Mouse (Mus musculus) erythroblast, embryonic 14.5 days (primary cell): ENCODE measurements around the gene Esr1. TPM values are rescaled to one million over a fixed set of nuclear protein-coding genes. Genes with fewer than 3 reads are reported as not detected.

Source experiments
- H3K27me3 ChIP-seq: 2 replicates; pipeline ENCODE4 v1.6.1; 2012; ENCODE audit warnings: inconsistent platforms; ENCODE audit not compliant: control insufficient read depth
- H3K36me3 ChIP-seq: 2 replicates; pipeline ENCODE4 v1.6.1; 2012; ENCODE audit warnings: mild to moderate bottlenecking, inconsistent platforms; ENCODE audit not compliant: control insufficient read depth
- H3K4me1 ChIP-seq: 2 replicates; pipeline ENCODE4 v1.6.1; 2012; ENCODE audit warnings: inconsistent platforms; ENCODE audit not compliant: control insufficient read depth
- H3K4me3 ChIP-seq: replicated peaks from 2 replicates; pipeline ENCODE3; 2012; ENCODE audit warnings: moderate library complexity, mild to moderate bottlenecking, inconsistent platforms
- H3K9me3 ChIP-seq: 2 replicates; pipeline ENCODE4 v1.6.1; 2012; ENCODE audit warnings: low read length, inconsistent platforms, mixed read lengths; ENCODE audit not compliant: control insufficient read depth
- GATA1 ChIP-seq: IDR thresholded peaks from 2 replicates; pipeline ENCODE4 v1.6.1; 2012; ENCODE audit warnings: low read length, inconsistent platforms, mixed read lengths
- TAL1 ChIP-seq: IDR thresholded peaks from 3 replicates; pipeline ENCODE4 v1.6.1; 2012; ENCODE audit warnings: low read length, inconsistent platforms, mixed read lengths
- polyA plus RNA-seq: library from polyadenylated mRNA; stranded (reverse); fragments of >175 nt; gene quantifications from 2 replicates; pipeline ENCODE4 v1.2.3, GENCODE M21; 2012

Gene Esr1
- polyA plus RNA-seq, 1 experiment, result 0.01 TPM

GRCm38 (mm10) chr10:4626996-4627395 lies 15.6 kb downstream of the Esr1 start:
- Histone ChIP-seq H3K4me1 (no peaks in the 10 kb centered on the region), H3K4me3 (no peak overlapping the region), H3K9me3 (no peaks in the 10 kb centered on the region), H3K27me3 (no peaks in the 10 kb centered on the region), H3K36me3 (no peaks in the 10 kb centered on the region)
- TF ChIP-seq TAL1 (no peak), GATA1 (no peak)

GRCm38 (mm10) chr10:4627415-4627814 lies 16.0 kb downstream of the Esr1 start:
- H3K9me3 ChIP-seq, result no peaks in the 10 kb centered on the region
- H3K36me3 ChIP-seq, result no peaks in the 10 kb centered on the region
- H3K4me3 ChIP-seq, result no peak overlapping the region
- no peaks in the 10 kb centered on the region for H3K4me1 ChIP-seq
- H3K27me3 ChIP-seq, result no peaks in the 10 kb centered on the region
- TF ChIP-seq TAL1 (no peak), GATA1 (no peak)

DNA sequence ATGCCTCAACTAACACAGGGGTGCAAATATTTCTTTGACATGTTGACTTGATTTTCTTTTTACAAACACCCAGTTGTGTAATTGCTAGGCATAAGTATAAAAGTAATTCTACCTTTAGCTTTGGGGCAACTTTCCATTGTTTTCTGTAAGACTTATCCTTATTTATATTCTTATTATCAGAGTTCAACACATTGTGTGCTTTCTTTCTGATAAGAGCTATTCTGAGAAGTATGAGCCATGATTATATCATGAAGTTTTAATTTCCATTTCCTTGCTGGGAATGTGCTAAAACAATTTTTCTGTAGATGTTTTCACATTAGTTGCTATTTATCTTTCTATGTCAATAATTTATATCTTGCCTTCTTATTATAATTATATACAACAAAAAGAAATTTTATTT lies 17.9 kb downstream of the Esr1 start:
- TF ChIP-seq TAL1 (no peak), GATA1 (no peak)
- Histone ChIP-seq H3K4me3 (no peak overlapping the region), H3K9me3 (no peaks in the 10 kb centered on the region), H3K36me3 (no peaks in the 10 kb centered on the region), H3K4me1 (no peaks in the 10 kb centered on the region), H3K27me3 (no peaks in the 10 kb centered on the region)

- no peaks in the 10 kb centered on the region for H3K36me3 ChIP-seq
- no peaks in the 10 kb centered on the region for H3K9me3 ChIP-seq
- no peak for TF ChIP-seq TAL1
- TF ChIP-seq GATA1, result no peak
- H3K4me1 ChIP-seq, result no peaks in the 10 kb centered on the region
- no peak overlapping the region for H3K4me3 ChIP-seq
- no peaks in the 10 kb centered on the region for H3K27me3 ChIP-seq
Observed at GRCm38 (mm10) chr10:4632211-4632704, 20.9 kb downstream of the Esr1 start.

DNA sequence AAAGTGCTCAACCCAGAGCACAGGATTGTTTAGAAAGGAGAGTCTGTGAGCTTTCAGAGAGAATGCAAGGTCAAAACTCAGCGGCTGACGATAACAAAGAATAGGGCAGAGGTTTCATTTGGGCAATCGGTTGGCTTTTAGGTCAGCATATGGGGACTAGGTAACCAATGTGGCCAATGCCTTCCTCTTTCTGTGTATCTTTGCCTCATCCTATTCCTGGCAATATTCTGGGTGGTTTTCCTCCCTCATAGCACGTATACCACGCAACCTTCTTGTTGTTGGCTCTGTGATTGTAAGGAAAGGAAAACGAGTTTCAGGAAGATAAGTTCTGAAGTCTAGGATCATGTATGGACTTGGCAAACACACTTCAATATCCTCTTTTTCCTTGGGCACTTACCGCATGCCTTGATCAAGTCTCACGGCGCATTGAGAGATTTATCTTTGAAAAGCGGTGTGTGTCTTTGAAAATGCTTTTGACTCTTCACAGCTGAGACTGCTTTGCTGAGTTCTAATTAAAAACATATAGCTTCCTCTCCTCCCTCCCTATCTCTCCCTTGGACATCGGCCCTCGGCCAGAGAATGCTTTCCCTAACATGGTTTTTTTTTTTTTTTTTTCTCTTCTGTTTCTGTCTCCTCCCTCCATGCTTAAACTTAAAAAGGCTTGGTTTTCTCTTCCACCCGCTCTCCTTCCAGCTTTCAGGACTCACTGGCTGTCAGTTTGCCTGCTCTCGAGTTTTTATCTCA lies 22.1 kb downstream of the Esr1 start:
- H3K4me1 ChIP-seq, result no peaks in the 10 kb centered on the region
- H3K27me3 ChIP-seq, result no peaks in the 10 kb centered on the region
- TF ChIP-seq TAL1 (no peak), GATA1 (no peak)
- no peaks in the 10 kb centered on the region for H3K9me3 ChIP-seq
- H3K4me3 ChIP-seq, result no peak overlapping the region
- H3K36me3 ChIP-seq, result no peaks in the 10 kb centered on the region

DNA sequence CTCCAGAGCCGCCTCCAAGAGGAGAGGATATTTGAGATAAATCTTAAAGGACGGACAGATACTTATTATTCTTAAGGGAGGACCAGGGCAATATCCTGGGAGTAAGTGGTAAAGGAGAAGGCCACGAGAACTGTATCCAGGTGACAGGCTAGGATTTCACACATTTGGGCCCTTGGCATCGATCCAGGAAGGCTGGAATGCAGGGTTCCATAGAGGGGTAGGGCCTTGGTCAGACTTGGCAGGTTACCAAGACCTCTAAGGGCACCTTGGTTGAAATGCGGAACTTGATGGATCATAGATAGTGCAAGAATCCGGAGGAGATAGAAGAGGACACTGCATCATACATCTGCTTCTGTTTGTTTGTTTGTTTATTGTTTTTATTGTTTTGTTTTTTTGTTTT lies 24.3 kb downstream of the Esr1 start:
- Histone ChIP-seq H3K36me3 (no peaks in the 10 kb centered on the region), H3K4me1 (no peaks in the 10 kb centered on the region), H3K27me3 (no peaks in the 10 kb centered on the region), H3K4me3 (no peak overlapping the region), H3K9me3 (no peaks in the 10 kb centered on the region)
- TF ChIP-seq GATA1 (no peak), TAL1 (no peak)

GRCm38 (mm10) chr10:4646074-4646473 lies 34.7 kb downstream of the Esr1 start:
- Histone ChIP-seq H3K4me3 (no peak overlapping the region), H3K36me3 (no peaks in the 10 kb centered on the region), H3K27me3 (no peaks in the 10 kb centered on the region), H3K9me3 (no peaks in the 10 kb centered on the region), H3K4me1 (no peaks in the 10 kb centered on the region)
- TF ChIP-seq GATA1 (no peak), TAL1 (no peak)

DNA sequence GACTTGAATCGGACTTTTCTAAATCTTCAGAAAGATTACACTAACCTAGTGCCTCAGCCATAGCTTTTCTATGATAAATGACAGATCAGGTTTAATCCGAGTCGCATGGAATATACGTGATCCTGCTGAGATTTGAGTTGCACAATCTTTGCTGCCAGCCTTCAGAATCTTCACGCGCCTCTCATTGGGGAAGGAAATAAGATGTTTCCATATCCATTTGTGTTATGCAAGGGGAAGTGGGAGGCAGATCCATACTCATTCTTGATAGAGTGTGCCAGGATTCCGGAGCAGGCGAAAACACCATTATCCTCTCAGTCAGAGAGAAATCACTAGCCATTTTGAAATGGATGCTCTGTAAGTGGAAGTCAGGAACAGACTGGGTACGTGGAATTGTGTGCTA lies 35.5 kb downstream of the Esr1 start:
- Histone ChIP-seq H3K4me1 (no peaks in the 10 kb centered on the region), H3K9me3 (no peaks in the 10 kb centered on the region), H3K27me3 (no peaks in the 10 kb centered on the region), H3K4me3 (no peak overlapping the region), H3K36me3 (no peaks in the 10 kb centered on the region)
- no peak for TF ChIP-seq TAL1
- no peak for TF ChIP-seq GATA1

GRCm38 (mm10) chr10:4665380-4665779 lies 54.0 kb downstream of the Esr1 start:
- TF ChIP-seq GATA1, result no peak
- TF ChIP-seq TAL1, result no peak
- no peaks in the 10 kb centered on the region for H3K36me3 ChIP-seq
- no peaks in the 10 kb centered on the region for H3K9me3 ChIP-seq
- H3K4me3 ChIP-seq, result no peak overlapping the region
- H3K27me3 ChIP-seq, result no peaks in the 10 kb centered on the region
- no peaks in the 10 kb centered on the region for H3K4me1 ChIP-seq

- Histone ChIP-seq H3K36me3 (no peaks in the 10 kb centered on the region), H3K4me3 (no peak overlapping the region), H3K4me1 (no peaks in the 10 kb centered on the region), H3K27me3 (no peaks in the 10 kb centered on the region), H3K9me3 (no peaks in the 10 kb centered on the region)
- TF ChIP-seq GATA1 (no peak), TAL1 (no peak)
Observed at GRCm38 (mm10) chr10:4667006-4667405, 55.6 kb downstream of the Esr1 start.
